Mouse (Mus musculus) hindbrain, postnatal 0 days (tissue): ENCODE results near the gene Unk. TPM values are rescaled to one million over a fixed set of nuclear protein-coding genes. Genes with fewer than 3 reads are reported as not detected.

Experiments
- ATAC-seq: fragments of 200-750 bp; cut with Nextera tagmentation; 2 replicates; pipeline ENCODE4 v1.8.0; 2017; ENCODE audit warnings: mild to moderate bottlenecking, moderate TSS enrichment, moderate library complexity
- DNase-seq: peaks from one replicate; pipeline ENCODE4 v3.0.0-alpha.2; 2015; ENCODE audit warnings: low spot score
- H3K27ac ChIP-seq: fragments of 300-500 bp; sonication (generic); 2 replicates; pipeline ENCODE4 v1.5.1; 2014; ENCODE audit warnings: mild to moderate bottlenecking
- H3K27me3 ChIP-seq: fragments of 300-500 bp; sonication (generic); 2 replicates; pipeline ENCODE4 v1.6.1; 2014; ENCODE audit warnings: low read length, mixed read lengths; ENCODE audit not compliant: insufficient read depth
- H3K36me3 ChIP-seq: fragments of 300-500 bp; sonication (generic); 2 replicates; pipeline ENCODE4 v1.6.1; 2014; ENCODE audit warnings: low read length, mixed read lengths; ENCODE audit not compliant: insufficient read depth
- H3K4me1 ChIP-seq: fragments of 300-500 bp; sonication (generic); 2 replicates; pipeline ENCODE4 v1.6.1; 2014; ENCODE audit warnings: antibody characterized with exemption, low read length, mixed read lengths; ENCODE audit not compliant: insufficient read depth
- H3K4me2 ChIP-seq: fragments of 300-500 bp; sonication (generic); 2 replicates; pipeline ENCODE4 v1.6.1; 2014; ENCODE audit warnings: low read depth, mild to moderate bottlenecking, low read length, moderate library complexity, mixed read lengths
- H3K4me3 ChIP-seq: fragments of 300-500 bp; sonication (generic); 2 replicates; pipeline ENCODE4 v1.5.1; 2014; ENCODE audit warnings: low read length
- H3K9ac ChIP-seq: fragments of 300-500 bp; sonication (generic); replicated peaks from 2 replicates; pipeline ENCODE4 v1.6.1; 2014; ENCODE audit warnings: mild to moderate bottlenecking, low read length, moderate library complexity, mixed read lengths
- H3K9me3 ChIP-seq: fragments of 300-500 bp; sonication (generic); 2 replicates; pipeline ENCODE4 v1.6.1; 2016; ENCODE audit warnings: low read length, mixed read lengths
- CTCF ChIP-seq: IDR thresholded peaks from 2 replicates; pipeline ENCODE4 v1.5.1; 2016; ENCODE audit warnings: antibody characterized with exemption, control low read depth, low read depth
- WGBS: fragments of 180-500 bp; shearing (Covaris S2); extraction: QIAGEN DNeasy Blood & Tissue Kit; methylation state at CpG from one replicate; pipeline ENCODE4 v1.1.7; 2014; 5-methylcytosine and 5-hydroxymethylcytosine counted together
- polyA plus RNA-seq: library from polyadenylated mRNA; unstranded; fragments of >200 nt; fragmentation: Nextera tagmentation; extraction: Ambion mirVana; gene quantifications from 2 replicates; pipeline ENCODE4 v1.2.1, GENCODE M21; 2015
- total RNA-seq: library from RNA; depleted of rRNA; stranded (reverse); fragments of >200 nt; gene quantifications from 2 replicates; pipeline ENCODE4 v1.2.3, GENCODE M21; 2014

Gene Unk
- total and polyA plus RNA-seq, 2 experiments from 2014 or later = 24.5 to 47.1 TPM

DNA sequence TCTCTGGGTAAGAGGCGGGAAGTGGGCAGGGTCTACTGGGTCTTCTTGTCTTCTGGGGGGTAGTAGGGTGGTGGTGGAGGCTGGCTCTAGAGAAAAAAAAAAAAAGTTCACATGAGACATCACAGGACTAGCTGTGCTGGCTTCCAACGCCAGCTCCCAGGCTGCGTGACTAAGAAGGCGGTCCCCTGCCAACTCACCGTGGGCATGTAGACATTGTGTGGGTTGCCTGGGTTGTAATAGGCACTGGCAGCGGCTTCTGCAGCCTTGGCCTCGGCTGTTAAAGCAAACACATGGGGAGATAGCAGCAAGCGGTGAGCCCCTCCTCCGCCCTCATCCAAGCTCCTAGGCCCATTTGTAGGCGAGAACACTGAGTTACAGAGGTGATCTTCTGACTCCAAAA, 49.4 kb downstream of the Unk start:
- Histone ChIP-seq H3K9ac (no peak overlapping the region), H3K9me3 (no peaks in the 10 kb centered on the region), H3K36me3 (peaks cover 38% of the 10 kb centered on the region), H3K27ac (no peak overlapping the region), H3K4me3 (no peak overlapping the region), H3K27me3 (no peaks in the 10 kb centered on the region), H3K4me1 (0 out of 2 replicates have a peak, but pooled peaks cover 3% of the 10 kb centered on the region), H3K4me2 (no peak overlapping the region)
- no peak for TF ChIP-seq CTCF
- DNase-seq = no peak
- WGBS = 46% methylated on average over 10 of the region's 10 CpGs
- ATAC-seq = no peak

DNA sequence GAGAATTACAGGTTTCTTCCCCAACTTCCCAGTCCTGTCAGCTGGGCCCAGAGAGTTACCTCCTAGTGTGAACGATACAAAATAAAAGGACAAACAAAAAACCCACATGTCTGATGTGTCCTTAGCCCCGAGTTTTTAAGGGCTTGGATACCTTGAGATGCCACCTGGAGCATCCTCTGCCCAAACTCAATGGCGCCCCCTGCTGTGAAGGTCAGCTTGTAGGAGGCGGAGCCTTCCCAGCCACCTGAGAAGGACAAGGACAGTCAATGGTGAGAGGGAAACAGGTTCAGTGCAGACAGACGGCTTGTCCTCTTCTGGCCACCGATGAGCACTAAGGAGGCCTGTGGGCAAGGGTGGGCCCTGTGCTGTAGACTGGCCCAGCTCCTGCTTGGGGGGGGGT, 51.0 kb downstream of the Unk start:
- WGBS = 77% methylated on average over 6 of the region's 6 CpGs

DNA sequence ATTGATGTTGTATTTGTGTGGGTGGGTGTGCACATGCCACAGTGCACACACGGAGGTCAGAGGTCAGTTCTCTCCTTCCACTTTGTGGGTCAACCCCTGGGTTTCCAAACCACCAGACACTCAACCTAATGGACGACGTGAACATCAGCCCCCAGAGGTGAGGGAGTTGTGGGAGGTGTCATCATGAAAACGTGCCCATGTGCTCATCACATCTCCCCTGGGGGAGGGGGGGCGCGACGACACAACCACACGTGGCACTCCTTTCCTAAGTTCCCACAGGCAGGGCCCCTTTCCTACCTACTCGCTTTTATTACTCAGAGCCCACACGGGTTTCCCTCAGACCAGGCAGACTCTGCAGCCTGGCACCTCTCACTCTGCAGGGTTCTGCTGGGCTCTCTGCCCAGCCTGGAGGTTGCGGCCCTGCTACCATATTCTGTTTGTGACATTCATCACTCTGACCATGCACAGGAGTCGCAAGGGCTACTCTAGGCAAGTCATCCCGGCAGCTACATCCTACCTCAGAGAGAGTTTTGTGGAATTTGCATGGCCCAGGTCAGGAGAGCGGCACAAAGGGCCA, 53.1 kb downstream of the Unk start:
- no peaks in the 10 kb centered on the region for H3K9me3 ChIP-seq
- no peak overlapping the region for H3K27ac ChIP-seq
- H3K27me3 ChIP-seq = no peaks in the 10 kb centered on the region
- no peak for ATAC-seq
- H3K4me2 ChIP-seq = no peak overlapping the region
- WGBS = 85% methylated on average over 14 of the region's 14 CpGs
- peaks cover 9% of the 10 kb centered on the region; the same call in 1 of the 2 replicates for H3K4me1 ChIP-seq
- H3K4me3 ChIP-seq = no peak overlapping the region
- H3K36me3 ChIP-seq = peaks cover 38% of the 10 kb centered on the region
- no peak for TF ChIP-seq CTCF
- no peak for DNase-seq
- H3K9ac ChIP-seq = no peak overlapping the region

More for the DNA sequence above, 51.0 kb downstream of the Unk start:
- Histone ChIP-seq H3K27ac (no peak overlapping the region), H3K36me3 (peaks cover 38% of the 10 kb centered on the region), H3K9ac (no peak overlapping the region), H3K4me3 (no peak overlapping the region), H3K4me2 (no peak overlapping the region), H3K27me3 (no peaks in the 10 kb centered on the region), H3K4me1 (peaks cover 9% of the 10 kb centered on the region; the same call in 1 of the 2 replicates), H3K9me3 (no peaks in the 10 kb centered on the region)
- TF ChIP-seq CTCF = peak; percentile 29; the same call in 1 of the 2 replicates
- ATAC-seq = no peak
- DNase-seq = no peak

DNA sequence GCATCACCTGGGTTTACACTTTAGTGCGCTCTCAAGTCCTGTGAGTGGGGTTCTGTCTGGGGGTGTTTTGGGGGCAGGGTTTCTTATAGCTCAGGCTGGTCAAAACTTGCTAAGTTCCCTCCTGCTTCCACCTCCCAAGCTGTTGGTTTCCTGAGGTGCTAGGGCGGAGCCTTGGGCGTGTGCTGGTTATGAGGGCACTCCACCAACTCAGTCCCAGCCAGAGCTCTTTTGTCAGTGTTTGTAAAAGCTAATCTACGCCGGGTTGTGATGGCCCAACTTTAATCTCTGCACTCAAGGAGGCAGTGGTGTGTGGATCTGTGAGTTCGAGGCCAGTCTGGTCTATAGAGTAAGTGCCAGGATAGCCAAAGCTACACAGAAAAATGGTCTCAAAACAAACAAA, 54.0 kb downstream of the Unk start:
- no peak for DNase-seq
- 92% methylated on average over 6 of the region's 6 CpGs for WGBS

DNA sequence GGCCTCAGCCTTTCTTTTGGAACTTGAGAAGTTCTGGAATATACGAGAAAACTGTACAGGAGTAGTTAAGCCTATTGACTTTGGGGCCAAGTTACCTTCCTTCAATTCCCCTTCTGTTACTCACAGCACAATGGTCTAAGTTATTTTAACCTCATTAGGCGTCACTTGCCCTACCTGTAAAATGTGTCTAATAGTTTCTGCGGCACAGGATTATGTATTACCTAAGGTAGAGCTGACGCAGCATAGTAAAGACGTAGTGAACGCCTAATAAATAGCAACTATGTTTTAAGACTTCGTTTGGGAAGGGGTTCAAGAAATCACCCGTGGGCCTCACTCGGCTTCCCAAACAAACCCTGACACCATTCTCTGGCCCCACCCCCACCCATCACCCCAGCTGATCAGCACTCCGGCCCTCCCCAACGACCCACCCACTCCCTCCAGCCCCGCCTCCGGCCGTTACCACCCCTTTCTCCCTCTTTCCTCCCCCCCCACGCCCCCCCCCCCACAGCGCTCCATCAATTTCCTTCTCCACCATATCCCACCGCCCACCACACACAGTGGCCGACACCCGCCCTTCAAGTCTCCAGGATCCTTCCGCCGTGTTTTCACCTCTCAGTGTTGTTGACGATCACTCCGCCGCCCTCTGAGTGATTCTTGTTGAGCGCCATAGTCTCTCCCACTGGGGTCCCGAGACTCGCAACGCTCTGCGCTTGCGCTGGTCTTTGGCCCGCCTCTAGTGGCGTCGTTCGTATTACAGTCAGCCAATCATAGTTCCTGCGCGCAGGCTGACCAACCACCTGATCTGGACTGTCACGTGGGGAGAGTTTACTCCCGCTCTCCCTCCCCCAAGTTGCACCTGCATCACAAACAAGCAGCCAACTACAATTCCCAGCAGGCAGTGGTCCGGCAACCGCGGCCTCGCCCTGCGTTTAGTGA, 56.4 kb downstream of the Unk start, which contains the start of gene Wbp2:
Gene Wbp2, minus strand, starts transcription at position 738 of the 936 bp plus-strand sequence.
- peak; percentile 60 for TF ChIP-seq CTCF
- Histone ChIP-seq H3K36me3 (peaks cover 16% of the 10 kb centered on the region), H3K9ac (peak within 1 kb of the TSS; percentile 42), H3K27me3 (no peaks in the 10 kb centered on the region), H3K4me1 (peaks cover 8% of the 10 kb centered on the region; the same call in 1 of the 2 replicates), H3K4me2 (peak within 1 kb of the TSS; percentile 71), H3K4me3 (peak within 1 kb of the TSS; percentile 51), H3K27ac (peak within 1 kb of the TSS; percentile 66), H3K9me3 (no peaks in the 10 kb centered on the region)
- peak; percentile 98 for ATAC-seq
- peak; percentile 99 for DNase-seq
- WGBS = 3% methylated on average over 40 of the region's 43 CpGs

More for the DNA sequence above, 54.0 kb downstream of the Unk start:
- Histone ChIP-seq H3K9me3 (no peaks in the 10 kb centered on the region), H3K9ac (no peak overlapping the region), H3K4me2 (no peak overlapping the region), H3K4me3 (no peak overlapping the region), H3K36me3 (peaks cover 34% of the 10 kb centered on the region), H3K27me3 (no peaks in the 10 kb centered on the region), H3K4me1 (peaks cover 8% of the 10 kb centered on the region; the same call in 1 of the 2 replicates), H3K27ac (no peak overlapping the region)
- ATAC-seq = no peak
- no peak for TF ChIP-seq CTCF

DNA sequence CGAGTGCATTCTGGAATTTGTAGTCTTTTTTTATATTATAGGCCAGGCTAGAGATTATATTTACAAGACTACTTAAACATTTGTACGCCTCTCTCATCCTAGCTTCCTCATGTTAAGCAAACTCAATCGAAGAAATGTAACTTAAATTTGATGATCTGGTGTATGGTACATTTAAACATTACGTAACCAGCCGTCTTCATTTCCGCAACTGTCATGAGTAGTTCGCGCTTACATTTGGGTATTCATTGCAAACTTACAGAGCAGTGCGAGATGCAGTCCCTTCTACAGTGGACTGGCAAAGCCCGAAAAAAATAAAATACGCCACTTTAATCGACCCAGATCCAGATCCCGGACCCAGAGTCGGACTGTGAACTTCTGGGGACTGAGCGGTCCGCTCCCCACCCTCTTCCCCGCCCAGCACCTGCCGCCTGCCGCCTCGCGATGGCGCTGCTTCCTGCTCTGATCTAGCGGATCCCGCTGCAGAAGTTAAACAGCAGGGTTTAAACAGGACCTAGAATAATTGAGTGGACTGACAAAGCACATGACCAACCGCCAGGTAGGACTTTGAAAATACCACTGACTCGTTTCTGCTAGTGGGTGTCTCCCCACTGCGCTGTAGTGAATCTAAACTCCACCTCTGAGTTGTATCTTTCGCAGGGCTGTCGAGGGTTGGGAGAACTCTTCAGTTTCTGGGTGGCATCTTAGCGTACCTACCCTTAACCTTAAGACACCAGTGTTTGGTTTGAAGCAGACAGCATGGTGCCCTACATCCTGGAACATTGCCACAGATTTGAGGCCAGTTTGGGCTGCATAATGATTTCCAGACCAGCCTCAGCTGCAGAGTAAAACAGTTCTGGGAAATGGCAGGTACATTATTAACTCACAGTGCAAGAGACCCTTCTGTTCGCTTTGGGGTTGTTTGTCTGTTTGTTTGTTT, 57.3 kb downstream of the Unk start:
- DNase-seq (peak; percentile 90), ATAC-seq (peak; percentile 58)
- Histone ChIP-seq H3K27me3 (no peaks in the 10 kb centered on the region), H3K36me3 (peaks cover 8% of the 10 kb centered on the region), H3K27ac (peak overlapping the region; percentile 66; the same call in 1 of the 2 replicates), H3K9ac (peak overlapping the region; percentile 28), H3K4me1 (peaks cover 8% of the 10 kb centered on the region; the same call in 1 of the 2 replicates), H3K4me2 (peak overlapping the region; percentile 62), H3K9me3 (no peaks in the 10 kb centered on the region), H3K4me3 (peak overlapping the region; percentile 51)
- WGBS = 4% methylated on average over 31 of the region's 31 CpGs
- peak; percentile 90 for TF ChIP-seq CTCF
